Mouse (Mus musculus): ENCODE measurements at regions not wholly inside any gene's neighbourhood (a gene's known extent, or its start where the extent isn't known, plus 50 kb on each side); places are given as distances from the start of the nearest gene placed in this dataset.
A peak's percentile ranks its signal among the peaks of the same experiment; 100 is the strongest.

- no peak for ATAC-seq (ENCODE audit: low FRiP score, low read depth)
Measured at GRCm38 (mm10) chr4:7143676-7144075, 1095.2 kb downstream of the Car8 start.

GRCm38 (mm10) chr4:7142781-7143180 lies 1096.1 kb downstream of the Car8 start:
- WGBS = 80% methylated on average over 6 of the region's 6 CpGs
- no peak for ATAC-seq (ENCODE audit: low FRiP score, low read depth)

More at GRCm38 (mm10) chr4:7143676-7144075, 1095.2 kb downstream of the Car8 start:
- 80% methylated on average over 2 of the region's 2 CpGs for WGBS
- Histone ChIP-seq H3K9ac (replicated peaks) (no peak overlapping the region), H3K4me2 (replicated peaks) (no peak overlapping the region), H3K4me1 (no peaks in the 10 kb centered on the region), H3K9me3 (no peaks in the 10 kb centered on the region), H3K27ac (replicated peaks) (no peak overlapping the region), H3K36me3 (no peaks in the 10 kb centered on the region), H3K4me3 (no peak overlapping the region), H3K27me3 (no peaks in the 10 kb centered on the region)

GRCm38 (mm10) chr4:7112159-7112558 lies 1126.7 kb downstream of the Car8 start:
- Histone ChIP-seq H3K4me2 (replicated peaks) (no peak overlapping the region), H3K4me1 (no peaks in the 10 kb centered on the region), H3K36me3 (no peaks in the 10 kb centered on the region), H3K9ac (replicated peaks) (no peak overlapping the region), H3K4me3 (no peak overlapping the region), H3K27ac (replicated peaks) (no peak overlapping the region), H3K27me3 (no peaks in the 10 kb centered on the region), H3K9me3 (no peaks in the 10 kb centered on the region)
- 32% methylated on average over 4 of the region's 4 CpGs for WGBS
- ATAC-seq (ENCODE audit: low FRiP score, low read depth) = peak; percentile 38; the same call in 1 of the 2 replicates

More at GRCm38 (mm10) chr4:7142781-7143180, 1096.1 kb downstream of the Car8 start:
- H3K4me1 ChIP-seq = no peaks in the 10 kb centered on the region
- H3K36me3 ChIP-seq = no peaks in the 10 kb centered on the region
- H3K27ac ChIP-seq (replicated peaks) = no peak overlapping the region
- H3K4me2 ChIP-seq (replicated peaks) = no peak overlapping the region
- no peak overlapping the region for H3K9ac ChIP-seq (replicated peaks)
- H3K9me3 ChIP-seq = no peaks in the 10 kb centered on the region
- no peak overlapping the region for H3K4me3 ChIP-seq
- H3K27me3 ChIP-seq = no peaks in the 10 kb centered on the region

GRCm38 (mm10) chr4:7092957-7093356 lies 1145.9 kb downstream of the Car8 start:
- Histone ChIP-seq H3K27ac (replicated peaks) (no peak overlapping the region), H3K4me1 (no peaks in the 10 kb centered on the region), H3K36me3 (no peaks in the 10 kb centered on the region), H3K27me3 (no peaks in the 10 kb centered on the region), H3K4me2 (replicated peaks) (no peak overlapping the region), H3K9ac (replicated peaks) (no peak overlapping the region), H3K9me3 (no peaks in the 10 kb centered on the region), H3K4me3 (no peak overlapping the region)
- no peak for ATAC-seq (ENCODE audit: low FRiP score, low read depth)
- 83% methylated on average over 7 of the region's 7 CpGs for WGBS

- Histone ChIP-seq H3K36me3 (no peaks in the 10 kb centered on the region), H3K9ac (replicated peaks) (no peak overlapping the region), H3K4me2 (replicated peaks) (no peak overlapping the region), H3K27me3 (no peaks in the 10 kb centered on the region), H3K9me3 (no peaks in the 10 kb centered on the region), H3K4me1 (no peaks in the 10 kb centered on the region), H3K27ac (replicated peaks) (no peak overlapping the region), H3K4me3 (no peak overlapping the region)
- no peak for ATAC-seq (ENCODE audit: low FRiP score, low read depth)
Measured at GRCm38 (mm10) chr4:7091201-7091814, 1147.5 kb downstream of the Car8 start.
